In the genomic region with DNA sequence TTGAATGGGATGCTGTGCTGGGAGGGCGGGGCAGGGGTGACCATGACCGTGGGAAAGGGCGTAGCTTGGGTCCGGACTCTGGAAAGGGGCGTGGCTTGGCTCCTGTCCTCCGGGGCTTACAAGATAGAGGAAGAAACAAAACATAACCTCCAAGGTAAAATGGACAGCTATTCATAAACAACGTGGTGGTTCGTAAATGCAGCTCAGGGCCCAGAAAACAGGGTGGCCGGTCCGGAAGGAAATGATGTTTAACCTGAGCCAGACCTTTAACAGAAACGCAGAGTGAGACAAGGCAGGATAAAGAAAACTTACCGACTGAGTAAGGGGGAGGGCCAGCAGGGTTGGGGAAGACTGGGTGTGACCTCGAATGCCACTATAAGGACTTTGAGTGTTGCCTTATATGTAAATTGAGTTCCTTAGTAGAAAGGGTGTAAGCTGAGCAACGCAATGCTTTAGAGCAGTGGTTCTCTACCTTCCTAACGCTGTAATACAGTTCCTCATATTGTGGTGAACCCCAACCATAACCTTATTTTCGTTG, we compare ENCODE assay signal across 9 mouse cellular contexts. TPM values are rescaled to one million over a fixed set of nuclear protein-coding genes. Genes with fewer than 3 reads are reported as not detected.
DNase-seq lines count a peak whose midpoint lies in the region; ATAC-seq lines count a peak whose summit lies in the region.
"Had no signal": no experiment of that assay in that cellular context is flagged by ENCODE, and none has a peak within 500 bp of the region (broad histone marks: within the 10 kb centered on the region; RNA-seq: fewer than 3 reads in every experiment).

No protein-coding gene starts in this region.

- H3K9ac ChIP-seq in heart, embryonic 13.5 days = 0 out of 2 replicates have a peak overlapping the region, but pooled peaks have one; percentile 45

- H3K4me3 ChIP-seq in heart, embryonic 13.5 days = peak overlapping the region; percentile 28

- H3K4me2 ChIP-seq in heart, embryonic 13.5 days = peak overlapping the region; percentile 62

- peak; percentile 83 for ATAC-seq in heart, embryonic 13.5 days (ENCODE audit: extremely low read depth, insufficient number of reproducible peaks, low FRiP score, low TSS enrichment)
- ATAC-seq in megakaryocyte, adult 5-6 weeks (ENCODE audit: poor library complexity, severe bottlenecking) = peak; percentile 85

- peak; percentile 9 to 11 for DNase-seq in urinary bladder, adult 18-20 months (ENCODE audit: low spot score in 2 of 2)
- no peak for DNase-seq in urinary bladder, postnatal 10 days (ENCODE audit: low spot score)
- peak; percentile 56 to 81 for DNase-seq in kidney, postnatal 36 days
- DNase-seq in yolk sac, embryonic 10.5 days (ENCODE audit: low spot score) = peak; percentile 32
- DNase-seq in layer of hippocampus, adult 9-11 months = no peak
- DNase-seq in cerebellum, adult 9-11 months = no peak

- H3K27ac ChIP-seq in heart, embryonic 13.5 days (replicated peaks) = no peak overlapping the region

- H3K9me3 ChIP-seq in heart, embryonic 13.5 days = no peaks in the 10 kb centered on the region

- H3K4me1 ChIP-seq in heart, embryonic 13.5 days = peaks cover 17% of the 10 kb centered on the region

- no peaks in the 10 kb centered on the region for H3K36me3 ChIP-seq in heart, embryonic 13.5 days

- 32% methylated on average over 16 of the region's 16 CpGs for WGBS in heart, embryonic 13.5 days

- H3K27me3 ChIP-seq in heart, embryonic 13.5 days (replicated peaks) = peaks cover 8% of the 10 kb centered on the region; the same call in 1 of the 2 replicates

RNA-seq across cellular contexts. Expression of gene Grap2, which starts 26.9 kb away (rescaled TPM):
- polyA plus RNA-seq in heart, embryonic 13.5 days (2015; fragmentation: Nextera tagmentation; extraction: Ambion mirVana) = 4.9 and 8.8 TPM in 2 replicates
- 3.6 and 4.3 TPM in 2 replicates for total RNA-seq in megakaryocyte, adult 5-6 weeks (2015)
- total RNA-seq in megakaryocyte, adult 5-6 weeks (2017) = 7.3 and 7.4 TPM in 2 replicates

RNA-seq across cellular contexts. Expression of gene Enthd1, which starts 34.3 kb away (rescaled TPM):
- not detected in 2 replicates for polyA plus RNA-seq in heart, embryonic 13.5 days (2015; fragmentation: Nextera tagmentation; extraction: Ambion mirVana)
- total RNA-seq in megakaryocyte, adult 5-6 weeks (2015) = 0.11 TPM in 1 of 2 replicates, not detected in the other
- 0.18 TPM in 1 of 2 replicates, not detected in the other for total RNA-seq in megakaryocyte, adult 5-6 weeks (2017)
- total RNA-seq: gastrocnemius, postnatal 4 days had no signal

Comparison
In these comparisons a context has a peak if more than half of its experiments do, and no peak if none do; other contexts are left out.
1. DNase-seq: peak in urinary bladder, adult 18-20 months (2 of 2), kidney, postnatal 36 days (2 of 2) and yolk sac, embryonic 10.5 days (single experiment); none in urinary bladder, postnatal 10 days (single experiment), layer of hippocampus, adult 9-11 months (single experiment) and cerebellum, adult 9-11 months (single experiment).